Mouse (Mus musculus) erythroid progenitor cell, adult 5-6 weeks (primary cell): ENCODE data around the gene Jph2. TPM values are rescaled to one million over a fixed set of nuclear protein-coding genes. Genes with fewer than 3 reads are reported as not detected.

Experiments used
- ATAC-seq: replicated peaks from 2 replicates; pipeline ENCODE4 v1.8.0; 2016; ENCODE audit warnings: moderate number of reproducible peaks, mild to moderate bottlenecking, moderate TSS enrichment, inconsistent platforms; ENCODE audit not compliant: poor library complexity, low FRiP score, severe bottlenecking
- total RNA-seq, 2 experiments: library from RNA; stranded (forward) in 1 of 2; stranded (reverse) in 1 of 2; fragments of 150-400 nt in 1 of 2; fragments of 186-747, 209-891 nt in 1 of 2; gene quantifications; 2 replicates each; pipeline versions ENCODE4 v1.2.3 to v1.2.4; 2015 to 2017; ENCODE audit warnings: low replicate concordance in 2 of 2

Gene Jph2
- total RNA-seq, 2 experiments from 2014 or later = not detected

DNA sequence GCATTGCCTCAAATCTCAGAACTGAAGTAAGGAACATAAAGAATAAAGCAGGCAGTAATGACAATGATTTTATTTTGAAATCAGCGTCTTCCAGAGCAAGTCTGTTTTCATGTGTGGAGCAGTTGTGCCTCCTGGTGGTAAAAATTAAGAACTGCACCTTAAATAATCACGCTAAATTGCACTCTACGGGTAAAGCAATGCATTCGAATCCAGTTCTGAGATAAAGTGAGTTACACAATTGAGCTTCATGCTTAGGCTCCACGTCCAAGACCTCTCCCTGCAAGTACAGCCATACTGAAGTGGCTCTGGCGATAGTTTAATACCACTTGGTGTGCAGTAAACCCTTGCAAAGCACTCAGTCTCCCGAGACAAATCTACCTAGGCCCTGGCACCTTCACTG is 67.1 kb downstream of the Jph2 start:
- no peak for ATAC-seq

DNA sequence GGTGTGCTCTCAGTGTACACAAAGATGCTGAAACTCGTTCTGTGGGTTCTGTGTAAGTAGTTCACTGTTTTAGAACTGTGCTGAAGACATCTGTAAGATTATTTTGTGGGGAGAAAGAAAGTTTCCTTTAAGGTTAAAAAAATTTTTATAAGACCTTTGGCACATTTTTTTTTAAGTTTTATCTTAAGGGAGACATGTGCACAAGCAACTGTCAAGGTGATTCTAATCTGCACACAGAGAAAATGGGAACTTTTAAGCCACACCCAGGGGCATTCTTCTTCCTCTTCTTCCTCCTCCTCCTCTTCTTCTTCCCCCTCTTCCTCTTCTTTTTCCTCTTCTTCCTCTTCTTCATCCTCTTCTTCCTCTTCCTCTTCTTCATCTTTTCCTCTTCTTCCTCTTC is 74.6 kb downstream of the Jph2 start:
- ATAC-seq = no peak

DNA sequence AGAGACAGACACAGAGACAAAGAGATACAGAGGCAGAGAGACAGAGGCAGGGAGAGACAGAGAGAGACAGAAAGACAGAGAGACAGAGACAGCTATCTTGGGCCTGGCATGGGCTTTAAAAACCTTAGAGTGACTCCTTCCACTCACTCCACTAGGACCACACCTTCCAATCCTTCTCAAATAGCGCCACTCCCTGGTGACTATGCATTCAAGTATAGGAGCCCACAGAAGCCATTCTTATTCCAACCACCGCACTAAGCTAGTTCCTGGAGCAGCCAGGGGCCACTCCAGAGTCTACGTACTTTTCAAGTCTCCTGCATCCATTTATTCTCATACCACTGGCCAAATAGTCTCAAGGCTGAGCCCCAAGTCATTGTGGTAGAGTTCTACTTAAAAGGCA is 79.0 kb downstream of the Jph2 start:
- no peak for ATAC-seq

DNA sequence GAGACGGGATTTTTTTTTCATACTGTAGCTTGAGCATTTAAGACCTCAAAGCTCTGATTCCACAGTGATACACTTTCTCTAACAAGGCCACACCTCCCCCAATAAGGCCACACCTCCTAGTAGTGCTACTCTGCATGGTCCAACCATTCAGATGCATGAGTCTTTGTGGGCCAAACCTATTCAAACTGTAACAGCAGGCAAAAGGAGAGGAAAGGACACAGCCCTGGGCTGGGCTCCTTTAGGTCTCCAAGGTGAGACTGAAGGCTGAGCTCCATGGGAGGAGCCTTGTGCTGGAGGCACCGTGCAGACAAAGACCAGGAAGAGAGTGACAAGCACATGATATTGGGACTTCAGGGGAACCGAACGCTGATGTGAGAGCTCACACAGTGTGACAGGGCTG is 80.5 kb downstream of the Jph2 start:
- no peak for ATAC-seq

DNA sequence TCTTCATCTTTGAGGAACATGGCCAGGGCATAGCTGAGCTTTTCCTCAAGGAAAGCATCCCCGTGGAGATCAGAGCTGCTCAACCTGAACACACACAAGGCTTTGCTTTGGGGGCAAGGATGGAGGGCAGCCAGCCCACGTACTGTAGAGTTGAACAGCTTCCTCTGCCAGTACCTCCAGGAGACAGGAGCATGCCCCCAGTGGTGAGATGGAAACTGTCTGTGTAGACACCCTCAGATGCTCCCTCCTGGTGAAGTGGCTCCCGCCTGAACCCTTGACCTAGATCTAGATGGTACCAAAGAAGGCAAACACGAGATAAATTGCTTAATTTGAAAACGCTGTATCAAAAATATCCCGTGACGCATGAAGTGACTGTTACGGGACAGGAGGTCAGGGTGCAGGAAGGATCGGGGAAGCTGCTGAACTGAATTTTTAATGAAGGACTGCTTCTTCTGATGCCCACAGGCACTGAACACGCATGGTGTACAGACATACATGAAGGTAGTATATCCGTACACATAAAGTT is 87.6 kb downstream of the Jph2 start:
- ATAC-seq = no peak

DNA sequence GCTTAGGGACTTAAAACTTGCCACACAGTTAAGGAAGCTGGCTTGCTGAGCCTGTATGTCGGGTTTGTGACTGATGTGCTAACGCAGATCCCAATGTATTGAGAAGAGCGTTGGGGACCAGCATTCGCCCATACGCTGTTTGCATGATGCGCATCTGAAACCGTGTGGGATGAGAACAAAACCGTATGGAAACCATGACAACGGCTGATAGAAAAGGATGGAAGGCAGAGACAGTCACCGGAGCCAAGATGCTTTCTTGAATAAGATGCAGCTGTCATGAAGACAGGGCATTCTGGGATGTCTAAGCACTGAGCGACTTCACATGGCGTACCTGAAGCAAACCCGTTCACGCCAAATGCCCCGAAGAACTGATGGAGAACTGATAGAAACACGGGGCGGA is 88.4 kb downstream of the Jph2 start:
- ATAC-seq = no peak

DNA sequence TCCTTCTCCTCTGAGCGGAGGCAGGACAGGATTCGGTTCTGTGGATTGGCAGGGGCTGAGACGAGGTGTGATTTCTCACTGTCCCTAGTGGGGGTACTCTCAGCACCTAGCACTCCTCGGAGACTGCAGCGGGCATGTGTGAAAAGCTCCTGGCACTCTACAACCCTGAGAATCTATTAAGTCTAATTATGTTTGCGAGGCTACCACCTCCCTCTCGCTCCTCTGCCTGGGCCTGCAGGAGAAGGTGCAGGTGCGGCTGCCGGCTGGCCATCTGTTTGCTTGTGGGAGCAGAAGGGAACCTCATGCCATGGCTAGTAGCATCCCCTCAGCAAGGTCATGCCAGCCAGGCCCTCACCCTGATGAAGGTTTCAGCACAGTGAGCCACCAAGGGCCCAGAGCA is 94.8 kb downstream of the Jph2 start:
- ATAC-seq = no peak

DNA sequence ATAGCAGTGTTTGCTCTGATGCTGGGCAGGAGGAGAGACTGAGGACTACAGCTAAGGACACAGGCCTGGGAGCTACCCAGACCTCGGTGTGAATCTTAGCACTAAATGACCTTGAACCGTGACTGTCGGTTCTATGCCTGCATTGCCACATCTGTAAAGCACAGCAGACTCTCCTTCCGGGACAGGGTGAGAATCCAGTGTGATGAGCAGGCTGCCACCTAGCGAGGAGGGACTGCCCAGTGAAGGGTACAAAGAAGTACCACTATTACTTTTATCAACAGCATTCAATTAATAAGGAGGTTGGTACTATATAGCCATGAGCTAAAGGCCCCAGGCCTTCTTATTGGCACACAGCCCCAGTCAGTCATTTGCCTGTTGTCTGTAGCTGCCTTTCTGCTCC is 96.2 kb downstream of the Jph2 start:
- ATAC-seq = no peak

DNA sequence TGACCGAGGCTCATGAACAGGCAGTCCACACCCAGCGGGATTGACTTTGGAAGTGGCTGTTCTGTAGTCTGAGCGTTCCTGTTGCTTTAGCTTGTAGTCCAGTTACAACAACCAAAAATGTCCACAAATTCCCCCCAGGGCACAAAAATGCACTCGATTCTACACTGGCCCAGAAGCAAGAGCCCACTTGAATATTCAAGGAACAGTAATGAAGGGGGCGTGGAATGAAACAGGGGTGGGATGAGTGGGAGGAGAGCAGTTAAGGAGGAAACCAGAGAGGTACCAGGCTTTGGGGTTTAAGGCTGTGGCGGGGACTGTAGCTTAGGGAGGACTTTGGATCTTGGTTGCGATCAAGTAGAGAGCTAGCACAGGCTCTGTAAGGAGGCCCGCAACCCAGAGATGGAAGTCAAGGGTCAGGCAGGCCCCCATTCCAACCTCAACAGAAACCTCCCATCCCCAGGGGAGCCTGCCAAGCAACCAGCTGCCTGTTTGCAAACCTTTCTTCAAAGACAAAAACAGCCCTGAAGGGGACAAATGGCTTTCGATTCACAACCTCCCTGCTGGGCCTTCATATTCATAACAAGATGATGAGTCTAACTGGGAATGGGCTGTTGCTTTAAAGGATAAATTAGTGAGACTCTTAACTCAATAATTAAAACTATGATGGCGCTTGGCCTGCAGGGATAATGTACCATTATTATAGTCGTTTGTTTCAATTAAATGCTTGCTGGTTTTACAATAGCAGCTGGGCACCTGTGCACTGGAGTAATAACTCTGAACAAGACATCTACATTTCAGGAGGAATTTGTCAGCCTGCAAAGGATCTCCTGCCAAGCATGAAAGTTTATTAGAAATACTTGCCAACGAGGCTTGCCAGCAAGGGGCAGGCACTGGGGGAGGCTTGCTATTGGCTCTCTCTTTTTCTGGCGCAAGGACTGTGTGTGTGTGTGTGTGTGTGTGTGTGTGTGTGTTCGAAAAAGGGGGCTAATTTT is 97.4 kb downstream of the Jph2 start:
- no peak for ATAC-seq

DNA sequence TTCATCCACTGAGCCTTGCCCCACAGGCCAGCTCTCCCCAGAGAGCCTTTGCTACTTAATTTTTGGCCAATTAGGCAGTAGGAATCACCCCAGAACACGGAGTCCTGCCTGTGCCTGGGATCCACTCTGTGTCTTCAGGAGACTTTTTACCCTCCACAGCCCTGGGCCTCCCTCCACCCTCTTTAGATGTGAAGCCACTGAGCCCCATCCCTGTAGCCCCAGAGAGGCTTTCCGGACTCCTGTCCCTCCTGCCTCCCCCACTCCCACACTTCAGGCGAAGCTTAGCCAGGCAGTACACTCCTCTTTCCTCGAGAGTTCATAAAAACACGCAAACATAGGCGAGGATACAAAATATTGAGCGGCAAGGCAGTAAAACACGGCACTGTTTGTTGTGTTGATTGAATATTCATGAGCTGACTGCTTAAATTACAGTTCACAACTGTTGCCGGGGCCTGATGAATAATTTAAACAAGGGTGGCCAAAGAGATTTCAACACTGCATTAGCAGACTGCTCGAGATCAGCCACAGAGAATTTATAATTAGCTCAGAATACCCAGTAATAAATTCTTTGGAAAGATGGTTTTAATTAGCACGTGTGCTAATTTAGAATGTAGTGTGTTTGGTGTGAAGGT is 100.7 kb downstream of the Jph2 start:
- no peak for ATAC-seq

DNA sequence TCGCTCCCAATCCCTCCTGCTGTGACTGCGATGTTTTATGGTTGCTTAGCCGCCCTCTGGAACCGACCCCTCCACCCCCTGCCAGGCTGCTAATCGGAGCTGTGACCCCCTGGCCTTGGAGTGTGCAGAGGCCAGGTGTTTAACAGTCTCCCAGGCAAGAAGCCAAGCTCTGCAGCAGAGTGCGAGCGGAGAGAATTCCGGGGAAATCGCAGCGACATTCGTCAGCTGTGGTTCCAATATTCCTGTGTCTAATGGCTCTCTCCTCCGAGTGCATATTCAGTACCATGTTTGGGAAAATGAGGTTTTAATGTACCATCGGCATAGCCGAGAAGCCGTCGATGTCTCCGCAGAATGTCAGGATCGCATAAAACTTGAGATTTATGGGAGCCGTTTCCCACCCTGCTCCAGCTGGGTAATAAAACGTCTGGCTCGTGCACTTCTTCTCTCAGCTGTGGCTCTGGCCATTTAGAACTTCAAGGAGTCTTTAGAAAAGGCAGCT is 108.9 kb downstream of the Jph2 start:
- ATAC-seq = no peak

Other genes with a start within 250 kb of the Jph2 start
- not detected in 2 replicates for gene Tox2, start 194.9 kb downstream of the Jph2 start, total RNA-seq (2015; ENCODE audit: low replicate concordance)
- not detected in 2 replicates for gene Tox2, start 194.9 kb downstream of the Jph2 start, total RNA-seq (2017; ENCODE audit: low replicate concordance)
- 46.1 and 53.7 TPM in 2 replicates for gene Oser1, start 26.7 kb upstream of the Jph2 start, total RNA-seq (2015; ENCODE audit: low replicate concordance)
- 18.8 and 32.0 TPM in 2 replicates for gene Oser1, start 26.7 kb upstream of the Jph2 start, total RNA-seq (2017; ENCODE audit: low replicate concordance)
- not detected in 2 replicates for gene Gdap1l1, start 40.5 kb upstream of the Jph2 start, total RNA-seq (2015; ENCODE audit: low replicate concordance)
- gene Gdap1l1, start 40.5 kb upstream of the Jph2 start, total RNA-seq (2017; ENCODE audit: low replicate concordance) = not detected in 2 replicates
- 1.1 TPM in 1 of 2 replicates, not detected in the other for gene Fitm2, start 74.6 kb upstream of the Jph2 start, total RNA-seq (2015; ENCODE audit: low replicate concordance)
- gene Fitm2, start 74.6 kb upstream of the Jph2 start, total RNA-seq (2017; ENCODE audit: low replicate concordance) = 0.26 and 1.7 TPM in 2 replicates
- gene R3hdml, start 94.3 kb upstream of the Jph2 start, total RNA-seq (2015; ENCODE audit: low replicate concordance) = not detected in 2 replicates
- gene R3hdml, start 94.3 kb upstream of the Jph2 start, total RNA-seq (2017; ENCODE audit: low replicate concordance) = not detected in 2 replicates
- gene Hnf4a, start 108.8 kb upstream of the Jph2 start, total RNA-seq (2015; ENCODE audit: low replicate concordance) = not detected in 2 replicates
- gene Hnf4a, start 108.8 kb upstream of the Jph2 start, total RNA-seq (2017; ENCODE audit: low replicate concordance) = not detected in 2 replicates
- gene Ttpal, start 204.3 kb upstream of the Jph2 start, total RNA-seq (2015; ENCODE audit: low replicate concordance) = 10.8 and 10.9 TPM in 2 replicates
- gene Ttpal, start 204.3 kb upstream of the Jph2 start, total RNA-seq (2017; ENCODE audit: low replicate concordance) = 6.4 and 6.8 TPM in 2 replicates
- 1,699 and 1,907 TPM in 2 replicates for gene Serinc3, start 247.1 kb upstream of the Jph2 start, total RNA-seq (2015; ENCODE audit: low replicate concordance)
- 1,512 and 2,069 TPM in 2 replicates for gene Serinc3, start 247.1 kb upstream of the Jph2 start, total RNA-seq (2017; ENCODE audit: low replicate concordance)